Mouse (Mus musculus): ENCODE measurements around the gene Hnrnpa1.
"Not testable (repeated sequence)": the region's sequence is repeated elsewhere in the genome, so short reads cannot be mapped to it uniquely, and the experiment has no call there.

The Hnrnpa1 gene

GRCm38 (mm10) chr15:103272419-103273279, 32.4 kb downstream of the Hnrnpa1 start, which contains the start of gene Copz1:
Gene Copz1, plus strand, starts transcription at chr15:103272714.
- peak; percentile 100 for DNase-seq (ENCODE audit: low spot score)

GRCm38 (mm10) chr15:103275943-103276342, 35.7 kb downstream of the Hnrnpa1 start:
- DNase-seq (ENCODE audit: low spot score) = not testable (repeated sequence)

- DNase-seq (ENCODE audit: low spot score) = no peak
Observed at GRCm38 (mm10) chr15:103277949-103278348, 37.7 kb downstream of the Hnrnpa1 start.

GRCm38 (mm10) chr15:103279750-103280149, 39.5 kb downstream of the Hnrnpa1 start:
- no peak for DNase-seq (ENCODE audit: low spot score)

- peak; percentile 68 for DNase-seq (ENCODE audit: low spot score)
Observed at GRCm38 (mm10) chr15:103280817-103281464, 40.7 kb downstream of the Hnrnpa1 start.

GRCm38 (mm10) chr15:103281465-103282205, 41.4 kb downstream of the Hnrnpa1 start:
- DNase-seq (ENCODE audit: low spot score) = no peak

- DNase-seq (ENCODE audit: low spot score) = peak; percentile 46
Observed at GRCm38 (mm10) chr15:103284066-103284465, 43.8 kb downstream of the Hnrnpa1 start.

GRCm38 (mm10) chr15:103284647-103285046, 44.4 kb downstream of the Hnrnpa1 start:
- no peak for DNase-seq (ENCODE audit: low spot score)

- DNase-seq (ENCODE audit: low spot score) = peak; percentile 85
Observed at GRCm38 (mm10) chr15:103285778-103286417, 45.7 kb downstream of the Hnrnpa1 start.

GRCm38 (mm10) chr15:103289600-103289999, 49.4 kb downstream of the Hnrnpa1 start:
- no peak for DNase-seq (ENCODE audit: low spot score)

GRCm38 (mm10) chr15:103290417-103290816, 50.2 kb downstream of the Hnrnpa1 start:
- DNase-seq (ENCODE audit: low spot score) = no peak

GRCm38 (mm10) chr15:103290843-103291242, 50.6 kb downstream of the Hnrnpa1 start:
- DNase-seq (ENCODE audit: low spot score) = no peak

- no peak for DNase-seq (ENCODE audit: low spot score)
Observed at GRCm38 (mm10) chr15:103292673-103293345, 52.6 kb downstream of the Hnrnpa1 start.

- DNase-seq (ENCODE audit: low spot score) = no peak
Observed at GRCm38 (mm10) chr15:103293375-103293774, 53.1 kb downstream of the Hnrnpa1 start.

GRCm38 (mm10) chr15:103294649-103295048, 54.4 kb downstream of the Hnrnpa1 start:
- DNase-seq (ENCODE audit: low spot score) = no peak

- no peak for DNase-seq (ENCODE audit: low spot score)
Observed at GRCm38 (mm10) chr15:103295851-103296250, 55.6 kb downstream of the Hnrnpa1 start.
